Mouse (Mus musculus) forebrain, embryonic 11.5 days (tissue): ENCODE results near the gene Lrrc4b. TPM values are rescaled to one million over a fixed set of nuclear protein-coding genes. Genes with fewer than 3 reads are reported as not detected.
A peak's percentile ranks its signal among the peaks of the same experiment; 100 is the strongest.

Experiments used
- ATAC-seq: fragments of 200-750 bp; cut with Nextera tagmentation; replicated peaks from 2 replicates; pipeline ENCODE4 v1.8.0; 2017; ENCODE audit warnings: moderate TSS enrichment; ENCODE audit not compliant: low FRiP score
- DNase-seq: peaks from one replicate; pipeline ENCODE4 v3.0.0-alpha.2; 2017; ENCODE audit warnings: low spot score
- H3K27ac ChIP-seq: fragments of 300-500 bp; sonication (generic); 2 replicates; pipeline ENCODE4 v1.5.1; 2014; ENCODE audit warnings: low read depth, low read length
- H3K27me3 ChIP-seq: fragments of 300-500 bp; sonication (generic); 2 replicates; pipeline ENCODE4 v1.6.1; 2014; ENCODE audit warnings: mild to moderate bottlenecking, low read length, mixed read lengths; ENCODE audit not compliant: control insufficient read depth, insufficient read depth
- H3K36me3 ChIP-seq: fragments of 300-500 bp; sonication (generic); 2 replicates; pipeline ENCODE4 v1.6.1; 2014; ENCODE audit warnings: mild to moderate bottlenecking, low read length, moderate library complexity, mixed read lengths; ENCODE audit not compliant: control insufficient read depth, insufficient read depth
- H3K4me1 ChIP-seq: fragments of 300-500 bp; sonication (generic); replicated peaks from 2 replicates; pipeline ENCODE4 v1.6.1; 2014; ENCODE audit warnings: low read length, mixed read lengths; ENCODE audit not compliant: control insufficient read depth, insufficient read depth
- H3K4me2 ChIP-seq: fragments of 300-500 bp; sonication (generic); 2 replicates; pipeline ENCODE4 v1.6.1; 2014; ENCODE audit warnings: low read depth, mild to moderate bottlenecking, low read length, moderate library complexity, mixed read lengths; ENCODE audit not compliant: severe bottlenecking
- H3K4me3 ChIP-seq: fragments of 300-500 bp; sonication (generic); 2 replicates; pipeline ENCODE4 v1.5.1; 2014; ENCODE audit warnings: low read depth, low read length
- H3K9ac ChIP-seq: fragments of 300-500 bp; sonication (generic); 2 replicates; pipeline ENCODE4 v1.6.1; 2014; ENCODE audit warnings: low read length
- H3K9me3 ChIP-seq: fragments of 300-500 bp; sonication (generic); 2 replicates; pipeline ENCODE4 v1.6.1; 2016; ENCODE audit warnings: low read length, mixed read lengths; ENCODE audit not compliant: control insufficient read depth
- WGBS: fragments of 180-500 bp; shearing (Covaris S2); extraction: QIAGEN DNeasy Blood & Tissue Kit; methylation state at CpG from one replicate; pipeline ENCODE4 v1.1.7; 2014; 5-methylcytosine and 5-hydroxymethylcytosine counted together
- polyA plus RNA-seq: library from polyadenylated mRNA; unstranded; fragments of >200 nt; fragmentation: Nextera tagmentation; extraction: Ambion mirVana; gene quantifications from 2 replicates; pipeline ENCODE4 v1.2.1, GENCODE M21; 2014

Lrrc4b gene
- polyA plus RNA-seq, 1 experiment from 2014 or later, result 8.2 TPM

DNA sequence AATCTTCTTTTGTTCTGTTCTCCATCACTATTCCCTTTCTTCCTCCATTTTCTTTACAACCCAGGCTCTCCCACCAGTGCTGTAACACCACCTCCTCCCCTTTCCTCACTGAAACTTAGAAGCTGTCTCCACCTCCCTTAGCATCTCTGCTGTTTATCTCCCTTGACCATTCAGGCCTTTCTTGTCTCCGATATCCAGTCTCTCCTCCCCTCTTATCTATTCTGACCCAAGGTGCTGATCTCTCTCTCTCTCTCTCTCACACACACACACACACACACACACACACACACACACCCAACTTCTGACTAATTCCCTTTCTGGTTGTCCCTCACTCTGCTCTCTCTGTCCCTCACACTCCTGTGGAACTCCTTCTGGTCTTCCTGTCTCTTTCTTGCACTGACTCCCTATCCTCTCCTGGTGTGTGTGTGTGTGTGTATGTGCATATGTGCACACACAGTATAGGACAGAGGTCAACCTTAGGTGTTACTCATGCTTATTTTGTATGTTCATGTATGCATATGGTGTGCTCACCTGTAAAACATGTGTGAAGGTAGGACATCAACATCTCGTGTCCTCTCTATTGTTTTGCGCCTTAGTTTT lies 54.1 kb downstream of the Lrrc4b start:
- ATAC-seq, result no peak
- Histone ChIP-seq H3K27me3 (no peaks in the 10 kb centered on the region), H3K36me3 (no peaks in the 10 kb centered on the region), H3K27ac (no peak overlapping the region), H3K4me3 (no peak overlapping the region), H3K4me2 (no peak overlapping the region), H3K4me1 (no peaks in the 10 kb centered on the region), H3K9ac (no peak overlapping the region), H3K9me3 (no peaks in the 10 kb centered on the region)
- 75% methylated on average over 3 of the region's 3 CpGs for WGBS
- no peak for DNase-seq

GRCm38 (mm10) chr7:44484109-44484508 lies 55.3 kb downstream of the Lrrc4b start:
- no peaks in the 10 kb centered on the region for H3K27me3 ChIP-seq
- no peak overlapping the region for H3K4me3 ChIP-seq
- H3K4me2 ChIP-seq, result no peak overlapping the region
- peak; percentile 48 for DNase-seq
- H3K9ac ChIP-seq, result no peak overlapping the region
- WGBS, result 100% methylated on average over 1 of the region's 1 CpGs
- no peaks in the 10 kb centered on the region for H3K36me3 ChIP-seq
- H3K4me1 ChIP-seq, result no peaks in the 10 kb centered on the region
- ATAC-seq, result no peak
- H3K9me3 ChIP-seq, result no peaks in the 10 kb centered on the region
- H3K27ac ChIP-seq, result no peak overlapping the region

DNA sequence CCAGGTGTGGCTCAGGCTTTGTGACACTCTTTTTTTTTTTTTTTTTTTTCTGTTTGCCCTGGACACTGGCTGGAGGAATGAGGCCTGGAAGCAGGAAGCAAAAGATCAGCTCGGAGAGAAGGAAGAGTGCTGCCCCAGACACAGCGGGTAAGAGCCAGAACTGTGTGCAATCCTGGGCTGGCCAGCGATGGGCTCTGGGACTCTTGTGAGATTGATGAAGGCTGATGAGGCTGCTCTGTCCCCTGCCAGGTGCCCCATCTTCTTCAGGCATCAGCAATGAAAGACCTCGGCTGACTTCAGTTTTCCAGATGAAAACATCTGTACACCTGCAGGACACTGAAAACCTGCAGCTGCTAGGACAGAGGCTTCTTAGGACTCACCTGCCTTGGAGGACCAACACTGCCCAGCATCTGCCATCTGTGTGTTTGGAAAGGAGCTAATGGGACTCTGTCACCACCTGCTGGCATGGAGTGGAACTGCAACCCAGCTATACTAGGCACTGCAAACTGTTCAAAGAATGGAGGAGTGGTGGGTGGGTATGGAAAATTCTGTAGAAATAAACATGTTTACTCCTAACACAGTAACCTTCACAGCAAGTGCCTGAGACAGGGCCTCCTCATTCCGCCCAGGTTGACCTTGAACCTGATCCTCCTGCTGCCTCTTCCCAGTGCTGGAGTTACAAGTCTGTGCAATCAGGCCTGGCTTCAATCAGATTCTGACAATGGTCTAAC lies 56.2 kb downstream of the Lrrc4b start:
- ATAC-seq (peak; percentile 84), DNase-seq (peak; percentile 91)
- Histone ChIP-seq H3K27me3 (no peaks in the 10 kb centered on the region), H3K36me3 (no peaks in the 10 kb centered on the region), H3K4me3 (no peak overlapping the region), H3K4me2 (no peak overlapping the region), H3K4me1 (no peaks in the 10 kb centered on the region), H3K27ac (no peak overlapping the region), H3K9me3 (no peaks in the 10 kb centered on the region), H3K9ac (no peak overlapping the region)
- 35% methylated on average over 5 of the region's 5 CpGs for WGBS

- no peaks in the 10 kb centered on the region for H3K4me1 ChIP-seq
- H3K27me3 ChIP-seq, result no peaks in the 10 kb centered on the region
- H3K27ac ChIP-seq, result no peak overlapping the region
- no peak for ATAC-seq
- no peaks in the 10 kb centered on the region for H3K9me3 ChIP-seq
- H3K36me3 ChIP-seq, result no peaks in the 10 kb centered on the region
- peak; percentile 46 for DNase-seq
- no peak overlapping the region for H3K9ac ChIP-seq
- 70% methylated on average over 7 of the region's 7 CpGs for WGBS
- no peak overlapping the region for H3K4me3 ChIP-seq
- no peak overlapping the region for H3K4me2 ChIP-seq
Measured at GRCm38 (mm10) chr7:44485572-44486195, 56.9 kb downstream of the Lrrc4b start.

DNA sequence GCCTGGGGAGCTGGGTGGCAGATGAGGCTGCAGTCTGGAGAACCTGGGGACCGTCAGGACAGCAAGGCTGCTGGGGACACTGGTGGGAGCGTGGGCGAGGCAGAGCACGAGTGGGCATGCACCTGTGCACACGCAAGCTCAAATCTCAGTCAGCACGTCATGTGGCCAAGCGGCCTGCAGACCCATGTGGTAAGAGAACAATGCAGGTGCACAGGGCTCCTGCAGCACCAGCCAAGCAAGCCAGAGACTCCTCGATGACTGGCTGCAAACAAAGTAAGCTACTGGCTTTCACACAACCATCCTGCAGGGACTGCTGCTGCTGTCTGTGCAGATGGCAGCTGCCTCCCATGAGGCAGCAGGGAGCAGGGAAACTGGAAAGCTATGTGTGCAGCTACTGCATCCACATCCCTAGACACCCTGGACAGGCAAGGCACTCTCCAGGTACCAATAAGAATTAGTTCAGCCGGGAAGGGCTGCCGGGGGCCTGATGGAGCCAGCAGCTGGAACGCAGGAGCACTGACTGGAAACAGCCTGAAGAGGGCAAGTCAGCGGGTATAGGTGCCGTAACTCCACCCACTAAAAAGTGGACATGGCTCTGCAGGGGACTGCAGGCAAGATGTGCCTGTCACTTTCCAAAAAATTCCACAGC lies 58.2 kb downstream of the Lrrc4b start:
- Histone ChIP-seq H3K9ac (no peak overlapping the region; the same call in 1 of the 2 replicates), H3K4me2 (no peak overlapping the region), H3K27me3 (no peaks in the 10 kb centered on the region), H3K36me3 (peaks cover 4% of the 10 kb centered on the region; the same call in 1 of the 2 replicates), H3K4me1 (no peaks in the 10 kb centered on the region), H3K27ac (no peak overlapping the region), H3K4me3 (no peak overlapping the region), H3K9me3 (no peaks in the 10 kb centered on the region)
- ATAC-seq (no peak), DNase-seq (peak; percentile 53)
- WGBS, result 62% methylated on average over 13 of the region's 13 CpGs

GRCm38 (mm10) chr7:44487936-44488335 lies 59.1 kb downstream of the Lrrc4b start:
- no peak for ATAC-seq
- Histone ChIP-seq H3K9ac (no peak overlapping the region), H3K36me3 (peaks cover 4% of the 10 kb centered on the region; the same call in 1 of the 2 replicates)

GRCm38 (mm10) chr7:44488545-44488944 lies 59.7 kb downstream of the Lrrc4b start:
- Histone ChIP-seq H3K27me3 (no peaks in the 10 kb centered on the region), H3K4me1 (no peaks in the 10 kb centered on the region), H3K27ac (no peak overlapping the region), H3K4me2 (no peak overlapping the region), H3K9me3 (no peaks in the 10 kb centered on the region), H3K9ac (no peak overlapping the region), H3K36me3 (peaks cover 4% of the 10 kb centered on the region; the same call in 1 of the 2 replicates), H3K4me3 (no peak overlapping the region)
- no peak for DNase-seq
- 94% methylated on average over 8 of the region's 8 CpGs for WGBS
- ATAC-seq, result no peak

More at GRCm38 (mm10) chr7:44487936-44488335, 59.1 kb downstream of the Lrrc4b start:
- Histone ChIP-seq H3K4me1 (no peaks in the 10 kb centered on the region), H3K27me3 (no peaks in the 10 kb centered on the region), H3K4me3 (no peak overlapping the region), H3K27ac (no peak overlapping the region), H3K9me3 (no peaks in the 10 kb centered on the region), H3K4me2 (no peak overlapping the region)
- no peak for DNase-seq
- WGBS, result 82% methylated on average over 7 of the region's 7 CpGs

DNA sequence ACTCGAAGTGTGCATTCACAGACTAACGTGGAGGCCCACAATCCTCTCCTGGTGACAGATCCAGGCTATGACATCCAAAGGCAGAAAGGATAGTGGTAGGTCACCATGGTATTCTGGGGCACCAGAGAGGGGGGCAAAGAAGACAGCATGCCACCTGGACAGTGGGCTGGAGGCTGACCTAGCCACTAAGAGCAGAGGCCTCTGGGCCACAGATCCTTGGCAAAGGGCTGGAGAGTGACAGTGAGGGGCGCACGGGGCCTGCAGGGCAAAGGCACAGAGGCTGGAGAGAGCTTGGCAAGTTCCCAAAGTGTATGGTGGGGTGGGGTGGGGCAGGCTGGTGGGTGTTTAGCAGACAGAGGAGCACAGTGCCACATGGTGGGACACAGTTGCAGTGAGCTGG lies 61.5 kb downstream of the Lrrc4b start:
- peaks cover 4% of the 10 kb centered on the region; the same call in 1 of the 2 replicates for H3K36me3 ChIP-seq
- no peak overlapping the region for H3K9ac ChIP-seq
- no peak overlapping the region for H3K27ac ChIP-seq
- WGBS, result 94% methylated on average over 4 of the region's 4 CpGs
- H3K27me3 ChIP-seq, result no peaks in the 10 kb centered on the region
- no peak for DNase-seq
- no peak overlapping the region for H3K4me2 ChIP-seq
- no peak overlapping the region for H3K4me3 ChIP-seq
- ATAC-seq, result no peak
- no peaks in the 10 kb centered on the region for H3K9me3 ChIP-seq
- no peaks in the 10 kb centered on the region for H3K4me1 ChIP-seq
